Mouse (Mus musculus) G1E (cell line): ENCODE data around the gene Mxd1. TPM values are rescaled to one million over a fixed set of nuclear protein-coding genes. Genes with fewer than 3 reads are reported as not detected.

ENCODE experiments used
- ATAC-seq: 2 replicates; pipeline ENCODE4 v1.8.0; 2016; ENCODE audit warnings: mild to moderate bottlenecking; ENCODE audit not compliant: insufficient number of reproducible peaks, poor library complexity, low FRiP score, severe bottlenecking; ENCODE audit errors: extremely low read depth
- DNase-seq: peaks from one replicate; pipeline ENCODE4 v3.0.0; 2012; ENCODE audit warnings: low spot score
- H3K27me3 ChIP-seq: 2 replicates; pipeline ENCODE4 v1.6.1; 2012; ENCODE audit warnings: mild to moderate bottlenecking, low read length, inconsistent platforms; ENCODE audit not compliant: insufficient read depth
- H3K36me3 ChIP-seq: replicated peaks from 2 replicates; pipeline ENCODE3; 2012; ENCODE audit warnings: mild to moderate bottlenecking, inconsistent platforms
- H3K4me1 ChIP-seq: 2 replicates; pipeline ENCODE4 v1.6.1; 2012; ENCODE audit warnings: low read depth, low read length, inconsistent platforms, mixed read lengths; ENCODE audit not compliant: insufficient read depth
- H3K4me3 ChIP-seq: 2 replicates; pipeline ENCODE4 v1.5.1; 2012; ENCODE audit warnings: low read depth, mild to moderate bottlenecking, inconsistent platforms, low read length, moderate library complexity, mixed read lengths
- H3K9me3 ChIP-seq: replicated peaks from 2 replicates; pipeline ENCODE4 v1.6.1; 2012; ENCODE audit warnings: inconsistent platforms
- CTCF ChIP-seq: IDR thresholded peaks from 2 replicates; pipeline ENCODE4 v1.5.1; 2012; ENCODE audit warnings: low read depth, low read length, inconsistent platforms, mixed read lengths
- GATA1 ChIP-seq: IDR thresholded peaks from 2 replicates; pipeline ENCODE4 v1.6.1; 2012; ENCODE audit warnings: borderline replicate concordance, low read length, inconsistent platforms, mixed read lengths
- GATA2 ChIP-seq: IDR thresholded peaks from 2 replicates; pipeline ENCODE4 v1.6.1; 2012; ENCODE audit warnings: low read depth, low read length, inconsistent platforms, borderline replicate concordance
- POLR2AphosphoS5 ChIP-seq: IDR thresholded peaks from 2 replicates; pipeline ENCODE4 v1.6.1; 2012; ENCODE audit warnings: low read depth, low read length, inconsistent platforms; ENCODE audit not compliant: insufficient replicate concordance
- TAL1 ChIP-seq: conservative IDR thresholded peaks from 2 replicates; pipeline ENCODE4 v1.6.1; 2012; ENCODE audit warnings: low read depth, low read length, inconsistent platforms, mixed read lengths
- polyA plus RNA-seq: library from polyadenylated mRNA; stranded (reverse); fragments of >175 nt; gene quantifications from 2 replicates; pipeline ENCODE4 v1.2.3, GENCODE M21; 2012
- total RNA-seq, 2 experiments: library from RNA; stranded (forward) in 1 of 2; stranded (reverse) in 1 of 2; fragments of 200-1000 nt in 1 of 2; fragments of >200 nt in 1 of 2; fragmentation: Nextera tagmentation in 1 of 2; gene quantifications; 2 replicates each; pipeline ENCODE4 v1.2.3; 2014 to 2017

The Mxd1 gene
- total and polyA plus RNA-seq, 3 experiments: 6.6 to 116 (median 72.4) TPM

GRCm38 (mm10) chr6:86686971-86687370 lies 18.0 kb upstream of the Mxd1 start:
- Histone ChIP-seq H3K27me3 (no peaks in the 10 kb centered on the region), H3K9me3 (no peaks in the 10 kb centered on the region), H3K36me3 (peaks cover 35% of the 10 kb centered on the region), H3K4me3 (no peak overlapping the region), H3K4me1 (peaks cover 28% of the 10 kb centered on the region)
- TF ChIP-seq GATA1 (no peak), CTCF (no peak), TAL1 (no peak), POLR2AphosphoS5 (no peak), GATA2 (no peak)
- DNase-seq (no peak), ATAC-seq (no peak)

DNA sequence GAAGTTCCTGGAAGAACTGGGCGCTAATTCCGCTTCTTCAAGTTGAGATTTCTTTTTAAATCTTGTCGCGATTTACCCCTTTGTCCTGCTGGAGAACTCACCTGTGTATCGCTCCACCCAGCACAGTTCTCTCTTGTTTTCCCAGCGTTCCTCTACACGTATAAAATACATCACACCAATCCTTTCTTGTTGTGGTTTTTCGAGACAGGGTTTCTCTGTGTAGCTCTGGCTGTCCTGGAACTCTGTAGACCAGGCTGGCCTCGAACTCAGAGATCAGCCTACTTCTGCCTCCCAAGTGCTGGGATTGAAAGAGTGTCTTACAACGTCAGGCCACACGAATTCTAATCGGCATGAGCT lies 15.7 kb upstream of the Mxd1 start:
- peak overlapping the region; percentile 92 for H3K4me3 ChIP-seq
- no peaks in the 10 kb centered on the region for H3K9me3 ChIP-seq
- ATAC-seq (no peak), DNase-seq (no peak)
- no peak for TF ChIP-seq GATA2
- TF ChIP-seq TAL1: no peak
- peaks cover 40% of the 10 kb centered on the region for H3K36me3 ChIP-seq
- H3K27me3 ChIP-seq: no peaks in the 10 kb centered on the region
- H3K4me1 ChIP-seq: peaks cover 24% of the 10 kb centered on the region

DNA sequence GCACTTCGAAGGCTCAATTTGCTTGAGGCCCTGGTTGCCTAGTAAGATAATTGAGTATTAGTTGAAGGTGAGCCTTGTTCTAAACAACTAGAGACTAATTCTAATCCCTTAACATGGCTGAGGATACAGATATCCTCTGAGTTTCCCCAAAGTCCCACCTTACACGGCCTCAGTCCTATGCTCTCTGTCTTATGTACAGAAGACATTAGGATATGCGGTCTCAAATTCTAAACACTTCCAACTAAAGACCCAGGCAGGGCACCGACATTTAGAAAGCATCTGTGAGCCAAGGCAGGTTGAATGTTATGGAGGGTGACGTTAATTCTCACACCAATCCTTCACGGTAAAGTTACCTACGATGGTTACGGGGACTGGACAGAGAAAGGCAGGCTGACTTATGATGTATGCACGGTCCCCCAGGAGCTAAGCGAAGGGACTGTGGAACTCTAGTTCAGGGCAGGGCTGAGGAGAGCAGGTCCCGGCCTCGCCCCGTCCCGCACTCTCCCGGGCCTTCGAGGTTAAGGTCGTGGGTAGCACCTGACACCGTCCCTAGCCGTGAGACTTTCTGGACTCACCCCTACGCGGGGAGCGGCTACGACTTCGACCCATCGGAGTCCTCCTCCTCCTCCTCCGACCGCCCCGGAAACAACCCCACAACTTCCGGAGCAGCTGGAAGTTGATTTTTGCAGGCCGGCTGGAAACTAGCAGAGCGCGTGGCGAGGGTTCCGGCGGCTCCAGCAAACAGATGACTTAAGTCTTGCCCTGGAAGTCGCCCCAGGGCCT lies 15.1 kb upstream of the Mxd1 start, which contains the start of gene Snrnp27:
Gene Snrnp27, minus strand, starts transcription at position 651 of the 783 bp plus-strand sequence.
- TF ChIP-seq GATA2 (no peak), POLR2AphosphoS5 (no peak), TAL1 (no peak), CTCF (no peak)
- Histone ChIP-seq H3K36me3 (peaks cover 40% of the 10 kb centered on the region), H3K4me3 (peak within 1 kb of the TSS; percentile 92), H3K27me3 (no peaks in the 10 kb centered on the region), H3K4me1 (peaks cover 20% of the 10 kb centered on the region), H3K9me3 (no peaks in the 10 kb centered on the region)
- DNase-seq (peak; percentile 79), ATAC-seq (peak; percentile 88)

DNA sequence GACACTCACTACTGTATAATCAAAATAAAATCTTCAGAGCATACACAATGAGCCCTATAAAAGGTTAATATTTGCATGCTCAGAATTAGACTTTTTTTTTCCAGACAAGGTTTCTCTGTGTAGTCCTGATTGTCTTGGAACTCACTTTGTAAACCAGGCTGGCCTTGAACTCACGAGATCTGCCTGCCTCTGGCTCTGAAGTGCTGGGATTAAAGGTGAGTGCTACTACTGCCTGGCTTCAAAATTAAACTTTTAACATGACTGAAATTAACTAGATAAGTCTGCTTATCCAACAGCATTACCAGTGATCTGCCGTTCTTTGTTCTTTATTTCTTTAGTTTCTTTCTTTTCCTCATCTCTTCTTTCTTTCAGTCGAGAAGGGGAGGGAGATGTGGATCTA lies 12.3 kb upstream of the Mxd1 start:
- H3K9me3 ChIP-seq: no peaks in the 10 kb centered on the region
- H3K27me3 ChIP-seq: no peaks in the 10 kb centered on the region
- no peak for ATAC-seq
- no peak for TF ChIP-seq GATA1
- no peak for TF ChIP-seq TAL1
- no peak for TF ChIP-seq CTCF
- no peak for TF ChIP-seq GATA2
- TF ChIP-seq POLR2AphosphoS5: no peak
- H3K4me1 ChIP-seq: peaks cover 23% of the 10 kb centered on the region
- no peak overlapping the region for H3K4me3 ChIP-seq
- DNase-seq: no peak
- H3K36me3 ChIP-seq: peaks cover 65% of the 10 kb centered on the region

DNA sequence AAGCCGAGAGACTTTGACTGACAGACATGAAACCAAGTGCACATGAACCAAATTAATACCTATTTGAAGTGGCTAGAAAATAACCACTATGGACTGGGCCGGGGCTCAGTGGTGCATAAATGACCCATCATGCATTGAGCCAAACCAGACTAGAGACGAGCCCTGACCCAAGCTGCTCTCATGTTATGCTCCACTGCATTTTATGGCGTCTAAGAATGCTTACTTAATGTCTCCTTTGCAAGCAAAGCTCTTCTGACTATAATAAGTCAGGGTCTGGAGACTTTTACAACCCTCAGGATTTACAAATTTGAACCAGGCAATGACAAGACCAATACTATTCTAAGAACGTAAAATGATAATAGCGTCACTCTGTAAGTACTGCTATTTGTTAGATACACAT lies 9.4 kb upstream of the Mxd1 start:
- ATAC-seq: no peak

GRCm38 (mm10) chr6:86670873-86671272 lies 1.9 kb upstream of the Mxd1 start:
- Histone ChIP-seq H3K4me3 (no peak overlapping the region), H3K27me3 (no peaks in the 10 kb centered on the region), H3K9me3 (no peaks in the 10 kb centered on the region), H3K36me3 (peaks cover 66% of the 10 kb centered on the region), H3K4me1 (peaks cover 39% of the 10 kb centered on the region)
- no peak for ATAC-seq
- peak; percentile 55 for DNase-seq
- TF ChIP-seq POLR2AphosphoS5 (no peak), CTCF (peak; percentile 86), GATA1 (no peak), TAL1 (no peak), GATA2 (no peak)

More for the DNA sequence above, 9.4 kb upstream of the Mxd1 start:
- Histone ChIP-seq H3K4me1 (peaks cover 16% of the 10 kb centered on the region), H3K4me3 (no peak overlapping the region), H3K36me3 (peaks cover 93% of the 10 kb centered on the region), H3K27me3 (no peaks in the 10 kb centered on the region), H3K9me3 (no peaks in the 10 kb centered on the region)
- DNase-seq: no peak
- TF ChIP-seq POLR2AphosphoS5 (no peak), GATA2 (no peak), TAL1 (no peak)
